Mouse (Mus musculus) neural tube, embryonic 11.5 days (tissue): ENCODE data around the gene Pdgfra. TPM values are rescaled to one million over a fixed set of nuclear protein-coding genes. Genes with fewer than 3 reads are reported as not detected.

Experiments used
- ATAC-seq: fragments of 200-750 bp; cut with Nextera tagmentation; 2 replicates; pipeline ENCODE4 v1.8.0; 2017; ENCODE audit warnings: moderate number of reproducible peaks, mild to moderate bottlenecking, moderate TSS enrichment, moderate library complexity; ENCODE audit not compliant: insufficient read depth, low FRiP score, low TSS enrichment
- DNase-seq: peaks from one replicate; pipeline ENCODE4 v3.0.0-alpha.2; 2015; ENCODE audit warnings: low spot score
- H3K27ac ChIP-seq: fragments of 300-500 bp; sonication (generic); 2 replicates; pipeline ENCODE4 v1.5.1; 2014; ENCODE audit warnings: low read depth, mild to moderate bottlenecking, low read length
- H3K27me3 ChIP-seq: fragments of 300-500 bp; sonication (generic); 2 replicates; pipeline ENCODE4 v1.6.1; 2014; ENCODE audit warnings: mild to moderate bottlenecking, low read length, mixed read lengths; ENCODE audit not compliant: control insufficient read depth, insufficient read depth
- H3K36me3 ChIP-seq: fragments of 300-500 bp; sonication (generic); 2 replicates; pipeline ENCODE4 v1.6.1; 2014; ENCODE audit warnings: mild to moderate bottlenecking, low read length, moderate library complexity, mixed read lengths; ENCODE audit not compliant: control insufficient read depth, insufficient read depth
- H3K4me1 ChIP-seq: fragments of 300-500 bp; sonication (generic); 2 replicates; pipeline ENCODE4 v1.6.1; 2014; ENCODE audit warnings: low read length, mixed read lengths; ENCODE audit not compliant: control insufficient read depth, insufficient read depth
- H3K4me2 ChIP-seq: fragments of 300-500 bp; sonication (generic); 2 replicates; pipeline ENCODE4 v1.6.1; 2014; ENCODE audit warnings: low read depth, mild to moderate bottlenecking, moderate library complexity
- H3K4me3 ChIP-seq: fragments of 300-500 bp; sonication (generic); 2 replicates; pipeline ENCODE4 v1.5.1; 2014; ENCODE audit warnings: low read depth, low read length
- H3K9ac ChIP-seq: fragments of 300-500 bp; sonication (generic); 2 replicates; pipeline ENCODE4 v1.6.1; 2014; ENCODE audit warnings: mild to moderate bottlenecking, low read length
- H3K9me3 ChIP-seq: fragments of 300-500 bp; sonication (generic); 2 replicates; pipeline ENCODE4 v1.6.1; 2016; ENCODE audit warnings: low read length; ENCODE audit not compliant: control insufficient read depth
- WGBS: fragments of 180-500 bp; shearing (Covaris S2); extraction: QIAGEN DNeasy Blood & Tissue Kit; methylation state at CpG from one replicate; pipeline ENCODE4 v1.1.7; 2014; 5-methylcytosine and 5-hydroxymethylcytosine counted together
- polyA plus RNA-seq: library from polyadenylated mRNA; unstranded; fragments of >200 nt; fragmentation: Nextera tagmentation; extraction: Ambion mirVana; gene quantifications from 2 replicates; pipeline ENCODE4 v1.2.1, GENCODE M21; 2014

Gene Pdgfra
- polyA plus RNA-seq, 1 experiment from 2014 or later: 39.6 TPM

DNA sequence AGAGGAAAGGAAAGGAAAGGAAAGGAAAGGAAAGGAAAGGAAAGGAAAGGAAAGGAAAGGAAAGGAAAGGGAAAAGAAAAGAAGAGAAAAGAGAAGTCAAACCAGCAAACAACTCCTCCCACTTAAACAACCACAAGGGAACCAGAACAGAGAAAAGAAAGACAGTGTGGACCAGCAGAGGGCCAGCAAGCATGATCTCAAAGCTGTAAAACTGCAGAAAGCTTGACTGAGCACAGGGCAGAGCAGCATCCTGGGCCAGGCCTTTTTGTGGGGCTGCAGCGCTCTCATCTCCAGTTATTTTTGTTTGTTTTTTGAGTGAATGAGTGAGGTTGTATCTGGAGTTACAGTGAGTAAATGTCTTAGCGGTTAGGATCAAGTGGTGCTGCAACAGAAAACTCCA lies 6.8 kb upstream of the Pdgfra start:
- H3K4me3 ChIP-seq: no peak overlapping the region
- H3K27ac ChIP-seq: no peak overlapping the region
- no peak for ATAC-seq
- no peak overlapping the region for H3K4me2 ChIP-seq
- no peak overlapping the region for H3K9ac ChIP-seq
- no peaks in the 10 kb centered on the region for H3K9me3 ChIP-seq
- no peaks in the 10 kb centered on the region for H3K36me3 ChIP-seq
- DNase-seq: no peak
- WGBS: 65% methylated on average over 2 of the region's 2 CpGs
- peaks cover 46% of the 10 kb centered on the region for H3K27me3 ChIP-seq
- peaks cover 17% of the 10 kb centered on the region for H3K4me1 ChIP-seq

DNA sequence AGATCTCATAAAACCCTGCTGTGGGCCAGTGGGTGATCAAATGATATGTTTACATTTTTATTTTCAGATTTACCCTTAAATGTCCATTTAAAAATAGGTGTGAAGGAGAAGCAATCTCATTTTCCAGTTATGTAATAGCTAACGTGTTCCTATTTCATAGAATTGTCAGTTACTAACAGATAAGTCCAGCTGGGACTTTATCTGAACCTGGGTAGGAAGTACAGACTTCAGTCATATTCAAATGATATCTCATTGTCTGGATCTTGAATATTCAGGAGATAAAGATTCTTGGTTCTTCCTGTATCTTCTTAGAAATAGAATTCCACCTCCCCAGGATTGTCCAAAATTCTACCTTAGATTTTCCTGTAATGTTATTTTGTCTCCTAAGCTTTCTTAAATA lies 5.6 kb upstream of the Pdgfra start:
- DNase-seq: no peak
- H3K9me3 ChIP-seq: no peaks in the 10 kb centered on the region
- H3K4me2 ChIP-seq: no peak overlapping the region
- H3K9ac ChIP-seq: no peak overlapping the region
- H3K36me3 ChIP-seq: no peaks in the 10 kb centered on the region
- 81% methylated on average over 1 of the region's 1 CpGs for WGBS
- H3K27me3 ChIP-seq: peaks cover 55% of the 10 kb centered on the region
- ATAC-seq: no peak
- peaks cover 21% of the 10 kb centered on the region for H3K4me1 ChIP-seq
- H3K4me3 ChIP-seq: no peak overlapping the region
- H3K27ac ChIP-seq: no peak overlapping the region

DNA sequence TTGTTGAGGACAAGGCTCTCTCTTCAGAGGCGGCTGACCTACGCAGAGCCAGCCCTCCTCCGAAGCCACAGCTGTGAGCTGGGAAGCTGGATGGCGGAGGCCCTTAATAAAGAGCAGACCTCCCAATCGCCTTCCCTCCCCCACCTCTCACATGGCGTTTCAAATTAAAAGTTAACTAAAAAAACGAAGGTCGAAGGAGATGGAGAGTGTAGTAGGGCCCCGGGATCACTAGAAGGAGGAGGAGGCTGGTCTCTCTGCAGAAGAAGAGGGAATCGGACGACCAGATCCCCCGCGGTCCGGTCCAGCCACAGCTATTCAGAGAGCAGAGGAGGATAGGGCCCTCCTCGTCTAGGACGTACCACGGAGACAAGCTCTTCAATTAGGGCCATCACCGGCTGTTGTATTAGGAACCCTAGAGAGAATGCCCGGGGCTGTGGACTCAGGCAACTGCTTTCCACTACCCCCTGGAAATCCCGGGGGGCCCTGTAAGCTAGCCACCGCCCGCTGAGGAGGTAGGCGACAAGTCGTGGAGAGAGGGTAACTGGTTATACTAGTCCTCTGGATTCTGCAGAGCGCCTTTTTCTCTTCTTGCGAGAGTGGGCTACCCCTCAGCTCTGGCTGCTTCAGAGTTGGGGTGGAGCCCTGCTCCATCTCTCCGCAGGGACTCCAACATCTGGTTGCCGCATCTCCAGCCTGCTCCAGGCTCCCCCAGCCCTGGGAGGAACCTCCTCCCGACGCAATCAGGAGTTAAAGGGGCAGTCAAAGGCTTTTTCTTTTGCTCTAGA lies 3.6 kb upstream of the Pdgfra start:
- no peak for ATAC-seq
- H3K9ac ChIP-seq: 0 out of 2 replicates have a peak overlapping the region, but pooled peaks have one; percentile 11
- H3K4me2 ChIP-seq: peak overlapping the region; percentile 39
- 0 out of 2 replicates have a peak overlapping the region, but pooled peaks have one; percentile 30 for H3K27ac ChIP-seq
- WGBS: under 1% methylated on average over 30 of the region's 30 CpGs
- DNase-seq: peak; percentile 67
- no peaks in the 10 kb centered on the region for H3K36me3 ChIP-seq
- H3K9me3 ChIP-seq: no peaks in the 10 kb centered on the region
- peak overlapping the region; percentile 18; the same call in 1 of the 2 replicates for H3K4me3 ChIP-seq
- H3K27me3 ChIP-seq: peaks cover 71% of the 10 kb centered on the region
- peaks cover 21% of the 10 kb centered on the region for H3K4me1 ChIP-seq

DNA sequence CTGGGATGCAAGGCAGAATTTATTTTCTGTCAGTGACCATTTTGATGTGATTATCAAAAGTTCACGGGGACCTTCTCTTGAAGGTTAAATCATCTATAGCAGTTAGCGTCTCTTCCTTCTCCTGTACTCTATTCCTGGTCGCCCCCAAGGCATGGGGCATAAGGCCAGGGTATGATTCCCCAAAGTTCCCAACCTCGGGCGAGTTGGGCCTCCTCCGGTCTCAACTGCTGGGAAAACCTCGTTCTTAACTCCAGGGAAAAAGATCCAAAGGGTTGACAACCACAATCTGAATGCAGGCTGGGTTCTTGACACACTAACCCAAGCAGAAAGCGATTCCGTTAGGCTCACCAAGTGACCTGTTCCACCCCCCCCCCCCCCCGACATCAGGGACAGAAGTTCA lies 2.7 kb upstream of the Pdgfra start:
- Histone ChIP-seq H3K4me3 (peak overlapping the region; percentile 12; the same call in 1 of the 2 replicates), H3K4me2 (peak overlapping the region; percentile 37), H3K9ac (no peak overlapping the region), H3K4me1 (peaks cover 25% of the 10 kb centered on the region), H3K27me3 (peaks cover 76% of the 10 kb centered on the region), H3K36me3 (no peaks in the 10 kb centered on the region), H3K9me3 (no peaks in the 10 kb centered on the region), H3K27ac (no peak overlapping the region; the same call in 1 of the 2 replicates)
- under 1% methylated on average over 10 of the region's 10 CpGs for WGBS
- DNase-seq (no peak), ATAC-seq (no peak)

DNA sequence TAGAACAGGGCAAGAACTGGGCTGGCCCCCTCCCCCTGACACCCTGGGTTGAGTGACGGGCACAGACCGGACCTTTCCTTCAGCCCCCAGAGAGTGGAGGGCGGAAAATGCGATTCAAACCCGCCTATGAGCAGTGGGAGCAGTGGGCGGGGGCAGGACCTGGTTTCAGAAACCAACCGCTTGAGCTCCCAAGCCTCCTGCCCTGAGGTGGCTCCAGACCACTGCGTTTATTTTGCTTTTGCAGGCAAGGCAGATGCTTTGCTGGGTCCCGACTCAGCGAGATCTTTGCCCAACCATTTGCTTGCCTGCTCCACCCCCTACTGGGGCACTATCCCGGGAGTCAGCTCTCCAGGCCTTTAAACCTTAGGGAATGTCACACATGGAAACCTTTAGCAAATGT lies 2.2 kb upstream of the Pdgfra start:
- peaks cover 28% of the 10 kb centered on the region for H3K4me1 ChIP-seq
- peak overlapping the region; percentile 37 for H3K4me2 ChIP-seq
- peak overlapping the region; percentile 12; the same call in 1 of the 2 replicates for H3K4me3 ChIP-seq
- no peak for ATAC-seq
- DNase-seq: peak; percentile 71
- no peak overlapping the region; the same call in 1 of the 2 replicates for H3K9ac ChIP-seq
- 2% methylated on average over 11 of the region's 11 CpGs for WGBS
- H3K36me3 ChIP-seq: no peaks in the 10 kb centered on the region
- H3K27me3 ChIP-seq: peaks cover 77% of the 10 kb centered on the region
- H3K9me3 ChIP-seq: no peaks in the 10 kb centered on the region
- peak overlapping the region; percentile 69 for H3K27ac ChIP-seq

DNA sequence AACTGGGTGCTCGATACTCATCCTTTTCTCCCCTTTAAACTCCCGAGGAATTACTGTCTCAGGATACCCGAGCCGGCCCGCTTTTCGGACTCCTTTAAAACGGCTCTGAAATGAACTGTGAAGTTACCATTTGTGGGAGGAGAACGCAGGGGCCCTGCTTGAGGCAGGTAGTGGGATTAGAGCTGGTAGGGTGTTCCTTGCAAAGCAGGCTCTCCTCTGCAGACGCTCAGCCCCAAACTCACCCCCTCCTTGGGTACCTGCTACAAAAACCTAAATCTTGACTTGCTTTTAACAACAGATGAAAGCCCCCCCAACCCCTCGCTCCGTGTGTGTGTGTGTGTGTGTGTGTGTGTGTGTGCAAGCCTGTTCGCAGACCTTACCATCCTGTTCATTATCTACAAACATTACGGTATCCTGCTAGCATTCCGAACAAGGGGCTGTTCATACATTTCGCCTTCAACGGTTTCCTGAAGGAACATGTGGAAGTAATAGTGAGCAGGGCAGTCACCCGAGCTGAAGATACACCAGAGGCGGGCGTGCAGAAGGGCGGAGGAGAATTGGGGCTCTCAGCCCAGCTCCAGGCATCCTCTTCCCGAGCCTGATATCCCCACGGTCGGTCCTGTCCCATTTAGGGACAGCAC lies 1.6 kb upstream of the Pdgfra start:
- peaks cover 79% of the 10 kb centered on the region for H3K27me3 ChIP-seq
- DNase-seq (peak; percentile 70), ATAC-seq (no peak)
- H3K9ac ChIP-seq: no peak overlapping the region
- no peaks in the 10 kb centered on the region for H3K36me3 ChIP-seq
- peak overlapping the region; percentile 69 for H3K27ac ChIP-seq
- H3K4me3 ChIP-seq: peak overlapping the region; percentile 23; the same call in 1 of the 2 replicates
- no peaks in the 10 kb centered on the region for H3K9me3 ChIP-seq
- peak overlapping the region; percentile 37 for H3K4me2 ChIP-seq
- under 1% methylated on average over 23 of the region's 23 CpGs for WGBS
- H3K4me1 ChIP-seq: peaks cover 29% of the 10 kb centered on the region

DNA sequence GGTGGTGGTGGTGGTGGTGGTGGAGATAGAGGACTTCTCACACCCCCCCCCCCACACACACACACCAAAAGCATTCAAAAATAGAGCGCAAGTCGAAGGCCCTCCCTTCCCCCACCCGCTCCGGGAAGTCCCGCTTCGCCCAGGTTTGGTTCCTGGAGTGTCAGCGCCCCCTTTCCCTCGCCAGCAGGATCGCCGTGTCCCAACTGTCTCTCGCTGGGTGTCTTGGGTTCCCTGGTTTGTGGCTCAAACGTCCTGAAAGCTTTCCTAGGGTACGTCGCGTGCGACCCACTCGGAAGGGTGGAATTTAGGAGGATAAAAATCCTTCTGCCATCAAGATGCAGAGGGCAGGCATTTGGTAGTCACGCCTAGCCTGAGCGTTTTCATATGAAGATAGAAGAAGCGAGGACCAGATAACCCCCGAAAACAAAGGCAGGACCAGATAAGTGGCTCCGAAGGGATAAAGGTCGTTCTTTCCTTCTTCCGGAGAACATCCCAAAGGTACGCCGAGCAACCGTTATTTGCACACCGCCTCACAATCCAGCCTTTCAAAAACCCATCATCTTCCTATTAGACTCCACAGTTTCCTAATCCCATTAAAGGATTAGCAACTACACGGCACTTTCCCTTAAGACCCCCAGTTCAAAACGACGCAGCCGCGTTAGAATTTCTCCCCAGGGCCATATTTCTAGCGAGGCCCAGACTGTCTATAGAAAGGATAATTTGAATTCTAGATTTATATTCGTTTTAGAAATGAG lies 769 bp upstream of the Pdgfra start:
- WGBS: under 1% methylated on average over 35 of the region's 35 CpGs
- Histone ChIP-seq H3K9me3 (no peaks in the 10 kb centered on the region), H3K4me2 (peak overlapping the region; percentile 37), H3K36me3 (no peaks in the 10 kb centered on the region), H3K9ac (0 out of 2 replicates have a peak overlapping the region, but pooled peaks have one; percentile 20), H3K27me3 (peaks cover 79% of the 10 kb centered on the region), H3K27ac (no peak overlapping the region; the same call in 1 of the 2 replicates), H3K4me1 (peaks cover 29% of the 10 kb centered on the region), H3K4me3 (peak overlapping the region; percentile 23)
- ATAC-seq (no peak), DNase-seq (peak; percentile 82)

DNA sequence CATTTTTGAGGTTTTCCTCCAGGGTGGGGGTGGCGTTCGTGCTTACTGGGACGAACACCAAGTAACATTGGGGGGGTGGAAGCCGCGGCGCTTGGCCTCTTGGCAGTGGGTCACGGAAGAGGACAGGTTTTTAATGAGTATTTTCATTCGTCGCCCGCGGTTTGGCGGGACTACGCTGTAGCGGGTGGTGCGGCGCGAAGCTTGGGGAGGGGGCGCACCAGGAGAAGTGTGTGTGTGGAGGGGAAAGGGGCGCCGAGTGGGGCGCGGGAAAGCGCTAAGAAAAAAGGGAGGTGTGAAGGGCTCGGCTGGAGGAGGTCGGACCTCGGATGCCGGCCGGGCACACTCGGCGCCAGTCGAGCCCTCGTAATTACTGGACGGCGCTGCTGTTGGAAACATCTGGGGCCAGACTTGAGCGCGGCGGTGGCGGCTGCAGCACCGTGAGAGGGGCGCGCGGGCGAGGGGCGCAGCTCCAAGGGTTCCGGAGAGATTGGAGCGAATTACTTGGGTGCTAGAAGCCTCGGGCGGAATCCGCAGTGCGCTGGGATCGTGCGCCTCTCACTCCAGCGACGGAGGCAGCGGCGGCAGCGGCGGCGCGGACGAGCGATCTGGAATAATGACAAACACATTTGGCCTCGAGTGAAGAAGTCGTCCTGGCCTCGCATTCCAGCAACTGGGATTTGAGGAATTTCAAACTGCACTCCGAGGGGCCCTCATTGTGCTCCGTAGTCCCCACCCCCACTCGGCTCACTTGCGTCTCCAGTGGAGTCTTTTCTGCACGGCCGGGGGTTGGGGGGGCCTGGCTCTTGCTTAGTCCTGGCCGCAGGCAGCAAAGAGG lies 916 bp downstream of the Pdgfra start:
- DNase-seq (peak; percentile 71), ATAC-seq (no peak)
- Histone ChIP-seq H3K27me3 (peaks cover 72% of the 10 kb centered on the region), H3K9me3 (no peaks in the 10 kb centered on the region), H3K36me3 (no peaks in the 10 kb centered on the region), H3K4me2 (peak overlapping the region; percentile 35), H3K4me1 (peaks cover 32% of the 10 kb centered on the region), H3K4me3 (peak overlapping the region; percentile 51), H3K9ac (peak overlapping the region; percentile 68), H3K27ac (peak overlapping the region; percentile 86)
- under 1% methylated on average over 67 of the region's 72 CpGs for WGBS
